Comparison of ENCODE assay signal across 14 mouse cellular contexts in the genomic region with DNA sequence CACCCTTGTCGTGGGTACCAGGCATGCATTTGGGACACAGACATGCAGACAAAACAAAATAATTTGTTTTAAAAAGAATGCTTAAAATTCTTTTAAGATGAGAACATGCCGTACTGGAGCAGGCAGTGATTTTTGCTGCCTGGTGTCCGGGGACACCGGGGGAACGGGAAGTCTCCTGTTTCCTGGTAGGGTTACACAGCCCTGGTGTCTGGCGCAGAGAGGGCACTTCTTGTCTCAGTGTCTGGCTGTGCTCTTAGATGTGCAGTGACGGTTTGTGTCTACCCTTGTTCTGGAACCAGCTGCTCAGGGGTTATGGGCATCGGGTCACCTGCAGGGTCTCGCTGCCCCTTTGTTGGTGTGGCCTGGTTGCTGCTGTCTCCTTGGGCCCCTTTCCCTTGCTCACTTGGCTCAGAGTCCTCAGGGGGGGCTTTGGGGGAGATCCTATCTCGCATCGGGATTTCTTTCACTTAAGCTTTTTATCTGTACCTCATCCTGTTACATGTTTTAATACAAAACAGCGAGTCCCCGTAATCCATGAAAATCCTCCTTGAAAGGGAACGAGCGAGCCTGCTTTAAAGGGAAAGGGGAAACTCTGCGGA.
A peak's percentile ranks its signal among the peaks of the same experiment; 100 is the strongest.
DNase-seq lines count a peak whose midpoint lies in the region; ATAC-seq and TF ChIP-seq lines count a peak whose summit lies in the region.
"Had no signal": no experiment of that assay in that cellular context is flagged by ENCODE, and none has a peak within 500 bp of the region (broad histone marks: within the 10 kb centered on the region; RNA-seq: fewer than 3 reads in every experiment).

No protein-coding gene starts in this region.

- H3K27me3 ChIP-seq in heart, adult 2 months (ENCODE audit: control insufficient read depth, insufficient read depth, low read length) = no peaks in the 10 kb centered on the region
- no peaks in the 10 kb centered on the region for H3K27me3 ChIP-seq in liver, postnatal 0 days (ENCODE audit: insufficient read depth, low read length)
- H3K27me3 ChIP-seq in limb, embryonic 14.5 days (ENCODE audit: control insufficient read depth, insufficient read depth, low read length) = no peaks in the 10 kb centered on the region
- H3K27me3 ChIP-seq: intestine, embryonic 15.5 days had no signal

- peaks cover 15% of the 10 kb centered on the region for H3K4me1 ChIP-seq in heart, adult 2 months (ENCODE audit: control insufficient read depth, insufficient read depth, low read length)
- H3K4me1 ChIP-seq in liver, postnatal 0 days (ENCODE audit: insufficient read depth) = 0 out of 2 replicates have a peak, but pooled peaks cover 3% of the 10 kb centered on the region
- H3K4me1 ChIP-seq in limb, embryonic 14.5 days (ENCODE audit: control insufficient read depth, insufficient read depth, low read length) = no peaks in the 10 kb centered on the region
- H3K4me1 ChIP-seq: intestine, embryonic 15.5 days had no signal

- no peak for ATAC-seq in liver, postnatal 0 days
- 0 out of 2 replicates have a peak, but pooled peaks have one; percentile 30 for ATAC-seq in limb, embryonic 14.5 days (ENCODE audit: low FRiP score, low read depth)
- ATAC-seq: forebrain, embryonic 16.5 days; intestine, embryonic 15.5 days had no signal

- peak overlapping the region; percentile 40 for H3K27ac ChIP-seq in heart, adult 2 months
- H3K27ac ChIP-seq in liver, postnatal 0 days (ENCODE audit: low read depth) = no peak overlapping the region
- no peak overlapping the region for H3K27ac ChIP-seq in limb, embryonic 14.5 days (replicated peaks; ENCODE audit: low read depth, low read length)
- H3K27ac ChIP-seq: intestine, embryonic 15.5 days; left cerebral cortex, adult 2 months; stomach, postnatal 0 days had no signal

- no peaks in the 10 kb centered on the region for H3K9me3 ChIP-seq in liver, postnatal 0 days (ENCODE audit: low read length)
- no peaks in the 10 kb centered on the region for H3K9me3 ChIP-seq in limb, embryonic 14.5 days (ENCODE audit: control insufficient read depth, low read length)
- H3K9me3 ChIP-seq: intestine, embryonic 15.5 days had no signal

- peak; percentile 27 to 52 for DNase-seq in adrenal gland, adult (ENCODE audit: inconsistent age in 2 of 2, low spot score in 1 of 2)
- no peak for DNase-seq in adrenal gland, adult 18-20 months (ENCODE audit: low spot score in 2 of 2)
- no peak for DNase-seq in heart, adult 2 months
- no peak for DNase-seq in heart, postnatal 25 days (ENCODE audit: low spot score)
- no peak for DNase-seq in liver, postnatal 0 days
- DNase-seq in liver = no peak
- no peak for DNase-seq in limb, embryonic 14.5 days (ENCODE audit: low spot score)
- DNase-seq in left cerebral cortex, adult 8-10 months (ENCODE audit: low spot score in 2 of 2) = no peak
- DNase-seq: lung, adult 2 months; right cerebral cortex, postnatal 25 days had no signal

- H3K4me3 ChIP-seq in heart, adult 2 months = no peak overlapping the region
- H3K4me3 ChIP-seq in liver, postnatal 0 days (ENCODE audit: low read depth, low read length) = no peak overlapping the region
- H3K4me3 ChIP-seq in limb, embryonic 14.5 days (replicated peaks; ENCODE audit: low read length) = no peak overlapping the region
- H3K4me3 ChIP-seq: intestine, embryonic 15.5 days; left cerebral cortex, adult 2 months had no signal

- peak; percentile 89; the same call in 1 of the 2 replicates for TF ChIP-seq EP300 in heart, adult 2 months (IDR thresholded peaks at IDR 0.05; ENCODE audit: insufficient read depth, low read depth, low read length)
- TF ChIP-seq EP300 in liver, postnatal 0 days (IDR thresholded peaks at IDR 0.05; ENCODE audit: low read depth) = peak; percentile 27; the same call in 1 of the 2 replicates

- peaks cover 8% of the 10 kb centered on the region for H3K36me3 ChIP-seq in heart, adult 2 months (ENCODE audit: control insufficient read depth, insufficient read depth, low read length)
- H3K36me3 ChIP-seq in liver, postnatal 0 days (replicated peaks; ENCODE audit: insufficient read depth, low read length) = peaks cover 25% of the 10 kb centered on the region
- peaks cover 77% of the 10 kb centered on the region for H3K36me3 ChIP-seq in limb, embryonic 14.5 days (ENCODE audit: control insufficient read depth, insufficient read depth, low read length)

- no peak overlapping the region for H3K4me2 ChIP-seq in liver, postnatal 0 days (ENCODE audit: low read depth, low read length)
- no peak overlapping the region for H3K4me2 ChIP-seq in limb, embryonic 14.5 days (replicated peaks; ENCODE audit: low read depth, low read length, severe bottlenecking)
- H3K4me2 ChIP-seq: intestine, embryonic 15.5 days had no signal

- peak; percentile 46; the same call in 1 of the 2 replicates for TF ChIP-seq POLR2A in heart, adult 2 months (IDR thresholded peaks at IDR 0.05; ENCODE audit: insufficient read depth, low read depth, low read length)
- TF ChIP-seq POLR2A in limb, embryonic 14.5 days (IDR thresholded peaks at IDR 0.05; ENCODE audit: borderline replicate concordance, extremely low read depth, insufficient read depth, insufficient read length) = no peak

- H3K79me2 ChIP-seq in heart, adult 2 months (replicated peaks; ENCODE audit: control insufficient read depth, insufficient read depth, low read length) = no peaks in the 10 kb centered on the region

- intact Hi-C loops in heart, adult 2 months (cut with DNase I) = no loop called here
- intact Hi-C loops in heart, postnatal 25 days (cut with DNase I) = no loop called here

- TF ChIP-seq CTCF in heart, adult 2 months (IDR thresholded peaks at IDR 0.05) = no peak
- TF ChIP-seq CTCF in liver, postnatal 0 days (IDR thresholded peaks at IDR 0.05; ENCODE audit: low read depth) = no peak

- no peak overlapping the region for H3K9ac ChIP-seq in heart, adult 2 months (ENCODE audit: low read depth, low read length)
- H3K9ac ChIP-seq in liver, postnatal 0 days (replicated peaks) = no peak overlapping the region
- H3K9ac ChIP-seq in limb, embryonic 14.5 days (ENCODE audit: low read depth, low read length, severe bottlenecking) = no peak overlapping the region
- H3K9ac ChIP-seq: intestine, embryonic 15.5 days had no signal

- 49% methylated on average over 16 of the region's 16 CpGs for WGBS in heart, adult 2 months
- WGBS in liver, postnatal 0 days (ENCODE audit: insufficient replicate concordance) = 77% methylated on average over 16 of the region's 16 CpGs
- 75% methylated on average over 16 of the region's 16 CpGs for WGBS in limb, embryonic 14.5 days

Comparison
In these comparisons a context has a peak if more than half of its experiments do, and no peak if none do; other contexts are left out.
1. DNase-seq: peak in adrenal gland, adult (2 of 2); none in adrenal gland, adult 18-20 months (0 of 2), heart, adult 2 months (0 of 2), heart, postnatal 25 days (single experiment), liver, postnatal 0 days (single experiment), liver (single experiment), limb, embryonic 14.5 days (single experiment) and left cerebral cortex, adult 8-10 months (0 of 2).